Mouse (Mus musculus): ENCODE results near the gene Ank2. TPM values are rescaled to one million over a fixed set of nuclear protein-coding genes. Genes with fewer than 3 reads are reported as not detected.
"Not testable (repeated sequence)": the region's sequence is repeated elsewhere in the genome, so short reads cannot be mapped to it uniquely, and the experiment has no call there.

Ank2 gene
- polyA plus RNA-seq, 1 experiment, result 0.75 TPM

DNA sequence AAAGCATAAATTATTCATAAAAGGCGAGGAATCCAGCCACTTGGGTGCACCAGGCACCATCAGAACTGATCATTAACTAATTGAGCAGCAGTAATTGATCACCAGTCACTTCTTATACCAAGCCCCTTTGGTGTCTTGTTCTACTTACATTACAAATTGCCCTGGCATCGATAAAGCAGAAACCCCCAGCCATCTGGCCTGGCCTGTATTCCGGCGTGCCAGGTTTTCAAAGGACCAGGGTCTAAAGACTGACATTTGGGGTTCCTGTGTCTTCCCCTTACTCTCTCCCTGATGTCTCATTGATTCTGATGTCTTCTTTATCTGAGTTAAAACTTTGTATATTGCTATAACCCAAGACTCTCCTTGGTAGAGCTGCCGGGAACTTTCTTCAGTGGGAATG lies 98.2 kb downstream of the Ank2 start:
- Histone ChIP-seq H3K4me1 (ENCODE audit: control insufficient read depth, insufficient read depth, low read length) (no peaks in the 10 kb centered on the region), H3K4me3 (ENCODE audit: insufficient read depth, low read length) (no peak overlapping the region), H3K27ac (ENCODE audit: insufficient read depth, low read depth, low read length) (no peak overlapping the region)
- TF ChIP-seq POLR2A (IDR thresholded peaks at IDR 0.05; ENCODE audit: borderline replicate concordance, low read depth, low read length), result no peak
- TF ChIP-seq CTCF (IDR thresholded peaks at IDR 0.05; ENCODE audit: low read depth, low read length), result no peak

DNA sequence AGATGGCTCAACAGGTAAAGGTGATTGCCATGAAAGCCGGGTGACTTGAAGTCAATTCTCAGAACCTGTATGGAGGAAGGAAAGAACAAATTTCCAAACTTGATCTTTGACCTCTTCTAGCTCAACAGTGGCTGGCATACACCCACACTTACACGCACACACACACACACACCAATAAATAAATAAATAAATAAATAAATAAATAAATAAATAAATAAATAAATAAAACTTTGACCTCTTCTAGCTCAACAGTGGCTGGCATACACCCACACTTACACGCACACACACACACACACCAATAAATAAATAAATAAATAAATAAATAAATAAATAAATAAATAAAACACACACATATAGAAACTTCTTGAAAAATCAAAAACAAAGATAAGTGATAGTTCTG lies 98.7 kb downstream of the Ank2 start:
- not testable (repeated sequence) for H3K27ac ChIP-seq (ENCODE audit: insufficient read depth, low read depth, low read length); H3K4me3 ChIP-seq (ENCODE audit: insufficient read depth, low read length); H3K4me1 ChIP-seq (ENCODE audit: control insufficient read depth, insufficient read depth, low read length)

DNA sequence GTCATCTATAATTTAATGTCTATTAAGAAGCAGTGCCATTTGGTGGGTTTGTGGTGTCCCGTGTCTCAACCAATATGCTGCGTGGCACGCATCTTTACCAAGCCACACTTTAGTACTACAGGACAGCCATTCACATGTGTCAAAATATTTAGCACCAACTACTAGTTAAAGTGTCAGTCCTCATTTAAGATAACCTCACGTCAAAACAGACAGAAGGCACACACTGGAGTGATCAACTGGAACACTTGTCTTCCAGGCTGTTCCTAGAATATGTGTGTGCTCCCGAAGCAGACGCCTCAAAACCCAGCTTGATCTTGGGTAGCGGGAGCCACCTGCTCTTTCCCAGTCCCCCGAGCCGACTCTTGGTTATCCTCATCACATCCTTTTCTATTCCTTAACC lies 101.4 kb downstream of the Ank2 start:
- H3K27ac ChIP-seq (ENCODE audit: insufficient read depth, low read depth, low read length), result no peak overlapping the region
- H3K4me1 ChIP-seq (ENCODE audit: control insufficient read depth, insufficient read depth, low read length), result no peaks in the 10 kb centered on the region
- H3K4me3 ChIP-seq (ENCODE audit: insufficient read depth, low read length), result no peak overlapping the region
- no peak for TF ChIP-seq CTCF (IDR thresholded peaks at IDR 0.05; ENCODE audit: low read depth, low read length)
- TF ChIP-seq POLR2A (IDR thresholded peaks at IDR 0.05; ENCODE audit: borderline replicate concordance, low read depth, low read length), result no peak

DNA sequence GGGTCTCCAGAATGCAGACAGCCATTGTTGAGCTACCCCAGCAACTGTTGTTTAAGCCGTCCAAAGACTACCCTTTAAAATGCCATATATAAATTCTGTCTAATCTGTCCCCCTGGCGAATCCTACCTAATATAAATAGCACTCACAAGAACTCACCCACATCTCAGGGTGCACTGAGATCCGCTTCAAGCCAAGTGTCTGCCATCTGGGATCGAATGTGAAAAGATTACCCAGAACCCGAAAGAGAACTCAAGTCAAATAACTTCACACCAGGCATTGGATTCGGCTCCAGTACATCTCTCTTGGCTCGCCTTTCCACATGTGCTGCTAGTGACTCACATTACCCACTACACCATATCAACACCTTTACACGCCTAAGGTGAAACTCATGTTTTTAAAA lies 103.9 kb downstream of the Ank2 start:
- Histone ChIP-seq H3K4me1 (ENCODE audit: control insufficient read depth, insufficient read depth, low read length) (no peaks in the 10 kb centered on the region), H3K27ac (ENCODE audit: insufficient read depth, low read depth, low read length) (no peak overlapping the region), H3K4me3 (ENCODE audit: insufficient read depth, low read length) (no peak overlapping the region)
- no peak for TF ChIP-seq POLR2A (IDR thresholded peaks at IDR 0.05; ENCODE audit: borderline replicate concordance, low read depth, low read length)

DNA sequence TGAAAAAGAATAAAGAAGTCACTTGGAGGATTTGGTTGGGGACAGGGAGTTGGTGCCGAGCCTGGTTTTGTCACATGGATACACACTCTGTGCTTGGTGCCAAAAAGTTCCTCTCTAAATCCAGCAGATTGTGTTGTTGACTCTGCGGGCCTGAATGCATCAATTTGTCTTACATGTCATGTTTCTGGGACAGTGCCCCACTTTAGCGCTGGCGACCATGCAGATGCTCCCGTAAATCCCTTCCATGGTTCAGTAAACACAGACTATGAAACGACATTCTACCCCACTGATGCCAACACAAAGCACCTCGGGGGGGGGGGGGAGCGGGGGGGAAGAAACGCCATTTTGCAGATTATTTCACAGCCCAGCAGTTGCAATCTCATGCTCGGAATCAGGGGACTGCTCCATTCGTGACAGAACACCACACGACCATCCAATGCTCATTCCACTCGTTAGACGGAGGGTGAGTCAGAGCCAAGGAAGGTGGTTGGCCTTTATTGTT lies 112.1 kb downstream of the Ank2 start:
- Histone ChIP-seq H3K27ac (ENCODE audit: insufficient read depth, low read depth, low read length) (no peak overlapping the region), H3K4me1 (ENCODE audit: control insufficient read depth, insufficient read depth, low read length) (no peaks in the 10 kb centered on the region), H3K4me3 (ENCODE audit: insufficient read depth, low read length) (no peak overlapping the region)
- no peak for TF ChIP-seq CTCF (IDR thresholded peaks at IDR 0.05; ENCODE audit: low read depth, low read length)
- TF ChIP-seq POLR2A (IDR thresholded peaks at IDR 0.05; ENCODE audit: borderline replicate concordance, low read depth, low read length), result no peak

DNA sequence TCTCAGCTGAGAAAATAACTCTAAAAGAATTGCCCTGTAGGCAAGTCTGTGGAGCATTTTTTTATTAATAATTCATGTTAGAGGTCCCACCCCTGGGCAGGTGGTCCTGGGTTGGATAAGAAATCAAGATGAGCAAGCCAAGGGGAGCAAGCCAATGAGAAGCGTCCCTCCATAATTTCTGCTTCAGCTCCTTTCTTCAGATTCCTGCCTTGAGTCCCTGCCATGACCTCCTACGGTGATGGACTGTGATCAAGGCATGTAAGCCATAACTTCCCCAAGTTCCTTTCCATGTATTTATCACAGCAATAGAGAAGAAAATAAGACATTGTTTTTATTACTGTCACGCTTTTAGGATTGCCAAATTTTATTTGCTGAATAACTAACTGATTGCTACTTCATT lies 115.9 kb downstream of the Ank2 start:
- TF ChIP-seq CTCF (IDR thresholded peaks at IDR 0.05; ENCODE audit: low read depth, low read length) (no peak), POLR2A (IDR thresholded peaks at IDR 0.05; ENCODE audit: borderline replicate concordance, low read depth, low read length) (no peak)
- Histone ChIP-seq H3K4me3 (ENCODE audit: insufficient read depth, low read length) (no peak overlapping the region), H3K27ac (ENCODE audit: insufficient read depth, low read depth, low read length) (no peak overlapping the region), H3K4me1 (ENCODE audit: control insufficient read depth, insufficient read depth, low read length) (peaks cover 2% of the 10 kb centered on the region)

DNA sequence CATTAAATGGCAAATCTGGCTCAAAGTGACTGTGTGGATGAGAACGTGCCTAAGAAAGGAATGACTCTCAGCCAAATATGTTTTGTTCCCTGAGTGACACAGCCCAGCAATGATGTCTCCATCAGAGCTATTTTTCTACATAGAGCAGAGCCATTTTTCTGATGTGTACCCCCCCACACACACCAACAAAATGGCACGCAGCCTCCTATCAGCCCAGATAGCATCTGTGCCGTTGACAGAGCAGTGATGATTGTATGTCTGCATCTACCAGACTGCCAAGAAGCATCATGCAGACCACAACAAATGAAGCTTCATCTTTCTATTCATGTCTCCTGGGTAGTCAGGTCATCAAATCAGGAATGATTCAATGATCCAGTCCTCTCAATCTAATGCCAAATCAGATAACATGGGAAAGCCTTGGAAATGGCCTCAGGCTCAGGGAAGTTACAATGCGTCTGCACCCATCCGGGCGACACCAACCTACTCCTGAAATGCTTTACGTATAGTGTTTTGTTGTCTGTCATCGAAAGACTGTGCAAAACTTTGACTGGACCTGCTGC lies 122.2 kb downstream of the Ank2 start:
- TF ChIP-seq CTCF (IDR thresholded peaks at IDR 0.05; ENCODE audit: low read depth, low read length) (no peak), POLR2A (IDR thresholded peaks at IDR 0.05; ENCODE audit: borderline replicate concordance, low read depth, low read length) (no peak)
- H3K4me3 ChIP-seq (ENCODE audit: insufficient read depth, low read length), result no peak overlapping the region
- no peak overlapping the region for H3K27ac ChIP-seq (ENCODE audit: insufficient read depth, low read depth, low read length)
- peaks cover 2% of the 10 kb centered on the region for H3K4me1 ChIP-seq (ENCODE audit: control insufficient read depth, insufficient read depth, low read length)

DNA sequence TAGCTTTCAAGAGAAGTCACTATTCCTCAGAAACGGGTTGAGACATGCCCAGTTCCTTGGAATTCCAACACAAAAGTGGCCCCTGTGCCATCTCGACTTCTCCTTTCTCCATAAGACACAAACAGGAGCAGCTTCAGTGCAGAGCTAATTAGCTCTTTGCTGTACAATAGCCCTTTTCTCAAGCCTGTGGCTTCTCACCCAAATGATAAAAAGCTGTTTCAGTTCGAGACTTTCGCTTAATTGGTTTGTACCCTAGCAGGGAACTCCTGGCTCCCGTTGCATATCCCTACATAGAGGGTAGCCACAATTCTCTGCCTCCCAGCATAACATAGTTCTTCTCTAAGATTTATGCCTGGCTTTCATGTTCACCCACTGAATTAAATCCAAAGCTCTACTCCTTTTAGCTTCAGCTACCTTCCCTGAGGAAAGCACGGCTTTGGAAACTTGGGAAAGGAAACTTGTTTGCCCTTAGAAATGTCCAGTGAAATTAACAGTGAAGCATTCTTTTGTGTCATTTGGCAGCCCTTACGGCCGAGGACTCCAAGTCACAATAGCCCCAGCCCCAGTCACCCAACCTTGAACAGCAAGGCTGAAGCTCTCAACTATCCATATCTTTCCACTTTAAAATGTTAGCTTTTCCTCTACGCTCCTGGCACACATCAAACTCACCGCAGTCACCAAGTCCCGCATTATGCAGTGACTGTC lies 123.0 kb downstream of the Ank2 start:
- H3K4me1 ChIP-seq (ENCODE audit: control insufficient read depth, insufficient read depth, low read length), result no peaks in the 10 kb centered on the region
- H3K4me3 ChIP-seq (ENCODE audit: insufficient read depth, low read length), result no peak overlapping the region
- no peak overlapping the region for H3K27ac ChIP-seq (ENCODE audit: insufficient read depth, low read depth, low read length)
- TF ChIP-seq POLR2A (IDR thresholded peaks at IDR 0.05; ENCODE audit: borderline replicate concordance, low read depth, low read length), result no peak
- TF ChIP-seq CTCF (IDR thresholded peaks at IDR 0.05; ENCODE audit: low read depth, low read length), result no peak

DNA sequence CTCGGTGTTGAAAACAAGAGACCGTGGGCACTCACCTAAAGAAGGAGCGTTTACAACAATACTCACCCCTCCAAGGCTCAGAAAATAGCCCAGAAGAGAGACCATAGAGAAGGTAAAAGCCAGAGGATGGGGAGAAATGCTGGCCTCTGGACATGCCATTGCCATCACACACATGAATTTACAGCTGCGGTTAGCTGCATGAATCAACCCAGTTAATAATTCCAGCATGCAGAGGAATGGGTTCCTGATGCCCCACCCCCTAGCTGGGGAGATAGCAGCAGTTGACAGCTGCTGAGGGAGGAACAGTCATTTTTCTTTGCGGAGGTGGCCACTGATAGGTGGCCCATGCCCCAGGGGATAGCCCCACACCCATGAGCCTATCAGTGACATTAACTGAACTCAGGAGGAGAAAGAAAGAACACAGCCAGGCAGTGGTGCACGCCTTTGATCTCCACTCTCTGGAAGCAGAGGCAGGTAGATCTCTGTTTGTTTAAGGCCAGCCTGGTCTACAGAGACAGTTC lies 124.9 kb downstream of the Ank2 start:
- no peak overlapping the region for H3K4me3 ChIP-seq (ENCODE audit: insufficient read depth, low read length)
- TF ChIP-seq CTCF (IDR thresholded peaks at IDR 0.05; ENCODE audit: low read depth, low read length) (no peak), POLR2A (IDR thresholded peaks at IDR 0.05; ENCODE audit: borderline replicate concordance, low read depth, low read length) (no peak)
- H3K4me1 ChIP-seq (ENCODE audit: control insufficient read depth, insufficient read depth, low read length), result no peaks in the 10 kb centered on the region
- H3K27ac ChIP-seq (ENCODE audit: insufficient read depth, low read depth, low read length), result no peak overlapping the region

DNA sequence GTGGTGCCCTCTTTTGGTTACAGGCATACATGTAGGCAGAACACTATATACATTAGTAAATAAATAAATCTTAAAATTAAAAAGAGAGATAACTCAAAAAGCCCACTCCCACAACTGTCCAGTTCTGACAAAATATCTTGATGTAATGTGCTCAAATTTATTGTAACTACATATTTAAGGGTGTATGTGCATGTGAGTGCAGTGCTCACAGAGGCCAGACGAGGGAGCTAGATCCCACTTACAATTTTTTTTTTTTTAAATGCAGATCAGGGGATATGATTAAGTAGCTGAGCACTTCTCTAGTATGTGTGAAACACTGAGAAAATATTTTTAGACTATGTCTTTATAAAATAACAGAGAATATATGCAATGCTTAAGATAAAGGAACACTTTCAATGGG lies 127.4 kb downstream of the Ank2 start:
- TF ChIP-seq CTCF (IDR thresholded peaks at IDR 0.05; ENCODE audit: low read depth, low read length), result no peak
- no peak for TF ChIP-seq POLR2A (IDR thresholded peaks at IDR 0.05; ENCODE audit: borderline replicate concordance, low read depth, low read length)
- H3K4me3 ChIP-seq (ENCODE audit: insufficient read depth, low read length), result no peak overlapping the region
- H3K27ac ChIP-seq (ENCODE audit: insufficient read depth, low read depth, low read length), result no peak overlapping the region
- H3K4me1 ChIP-seq (ENCODE audit: control insufficient read depth, insufficient read depth, low read length), result no peaks in the 10 kb centered on the region
